Mouse (Mus musculus) C2C12 (cell line): Measurements from ENCODE around the gene Naa15.

ENCODE experiments used
- CTCF ChIP-seq: IDR thresholded peaks from one replicate; pipeline ENCODE4 v1.5.1; 2011; ENCODE audit not compliant: control insufficient read depth, insufficient read depth, insufficient read length
- MAX ChIP-seq: IDR thresholded peaks from one replicate; pipeline ENCODE4 v1.6.1; 2011; ENCODE audit warnings: mild to moderate bottlenecking, control low read depth
- MYOD1 ChIP-seq: IDR thresholded peaks from one replicate; pipeline ENCODE4 v1.6.1; 2011; ENCODE audit warnings: low read depth; ENCODE audit not compliant: control insufficient read depth, insufficient read length
- MYOG ChIP-seq: IDR thresholded peaks from one replicate; pipeline ENCODE4 v1.6.1; 2011; ENCODE audit not compliant: control insufficient read depth, insufficient read length; ENCODE audit errors: extremely low read depth
- USF1 ChIP-seq: IDR thresholded peaks from one replicate; pipeline ENCODE4 v1.6.1; 2011; ENCODE audit warnings: low read depth, mild to moderate bottlenecking, control low read depth, moderate library complexity

DNA sequence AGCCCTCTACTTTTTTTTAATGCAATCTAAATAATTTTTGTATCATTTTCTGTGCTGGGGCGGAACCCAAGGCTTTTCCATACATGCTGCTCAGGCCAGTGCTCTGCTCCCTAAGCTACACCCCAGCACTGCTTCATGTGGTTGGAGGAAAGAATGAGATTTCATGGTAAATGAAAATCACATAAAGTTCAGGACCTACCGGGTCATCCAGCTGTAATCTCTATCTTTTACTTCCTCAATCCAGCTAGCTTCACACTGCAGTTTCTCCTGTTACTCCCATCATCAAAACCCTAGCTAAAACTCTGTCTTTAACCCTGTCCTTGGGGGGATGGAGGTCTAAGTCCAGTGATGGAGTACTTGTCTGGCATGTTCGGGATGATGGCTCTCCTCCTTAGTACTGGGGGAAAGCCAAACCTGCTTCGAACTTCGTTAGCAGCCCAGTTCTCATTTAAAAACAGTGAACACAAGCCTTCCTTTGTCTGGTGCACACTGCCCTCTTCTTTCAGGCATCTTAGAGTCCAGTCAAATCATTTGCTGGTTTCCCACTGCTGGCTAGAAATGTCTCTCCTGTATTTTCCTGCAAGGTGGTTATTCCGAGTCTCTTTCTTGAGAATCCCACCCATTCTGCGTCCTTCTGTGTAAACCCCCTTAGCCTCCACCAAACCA lies 75.3 kb downstream of the Naa15 start:
- TF ChIP-seq MAX (no peak), CTCF (no peak), USF1 (no peak), MYOG (no peak), MYOD1 (no peak)
